Mouse (Mus musculus): ENCODE results near the gene Tsks. TPM values are rescaled to one million over a fixed set of nuclear protein-coding genes. Genes with fewer than 3 reads are reported as not detected.
A peak's percentile ranks its signal among the peaks of the same experiment; 100 is the strongest.

Gene Tsks
- total and polyA plus RNA-seq, 3 experiments = 0.08 TPM; not detected in 2

DNA sequence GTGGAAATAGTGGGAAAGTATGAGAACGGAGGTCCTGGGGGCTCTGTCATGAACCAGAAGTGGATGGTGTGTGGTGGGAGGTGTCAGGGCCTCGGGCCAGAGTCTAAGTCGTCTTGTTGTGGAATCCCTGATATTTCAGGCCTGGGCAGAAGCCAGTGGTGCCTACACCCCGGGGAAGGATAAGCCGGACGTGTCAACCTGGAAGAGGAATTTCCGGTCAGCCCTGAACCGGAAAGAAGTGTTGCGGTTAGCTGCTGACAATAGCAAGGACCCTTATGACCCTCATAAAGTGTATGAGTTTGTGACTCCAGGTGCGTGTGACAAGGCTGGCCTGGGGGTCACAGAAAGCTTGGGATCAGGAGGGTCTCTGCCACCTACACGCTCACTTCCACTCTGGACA is 56.7 kb downstream of the Tsks start:
- Histone ChIP-seq H3K79me2 (ENCODE audit: control insufficient read depth, insufficient read depth, low read length, poor library complexity) (peaks cover 22% of the 10 kb centered on the region), H3K27me3 (ENCODE audit: control insufficient read depth in 1 of 2, insufficient read depth in 2 of 2, low read length in 2 of 2) (no peaks in the 10 kb centered on the region), H3K9ac (ENCODE audit: control insufficient read depth, low read depth, low read length, poor library complexity, severe bottlenecking) (peak overlapping the region; percentile 51), H3K36me3 (ENCODE audit: control insufficient read depth in 1 of 2, insufficient read depth in 2 of 2, low read length in 2 of 2) (peaks cover 1 to 9% of the 10 kb centered on the region in 2 experiments; a peak in 2 of 4 replicates), H3K27ac (ENCODE audit: control insufficient read depth, low read depth, low read length) (no peak overlapping the region), H3K9me3 (replicated peaks; ENCODE audit: insufficient read depth, low read length) (no peaks in the 10 kb centered on the region), H3K4me3 (ENCODE audit: control insufficient read depth in 1 of 2, insufficient read depth in 1 of 2, low read depth in 2 of 2, low read length in 2 of 2) (no peak overlapping the region), H3K4me1 (ENCODE audit: control insufficient read depth in 1 of 2, insufficient read depth in 2 of 2, low read length in 2 of 2) (no peaks in the 10 kb centered on the region)
- no peak for DNase-seq (ENCODE audit: low read depth, low spot score)
- no peak for TF ChIP-seq ZMIZ1 (IDR thresholded peaks at IDR 0.05; ENCODE audit: low read depth, low read length)
- TF ChIP-seq MYB (IDR thresholded peaks at IDR 0.05; ENCODE audit: low read depth, low read length) = no peak
- TF ChIP-seq MAFK (IDR thresholded peaks at IDR 0.05; ENCODE audit: borderline replicate concordance, low read depth, low read length) = no peak
- TF ChIP-seq EP300 (IDR thresholded peaks at IDR 0.05; ENCODE audit: low read depth in 1 of 2, low read length in 2 of 2) = no peak
- TF ChIP-seq ZNF384 (IDR thresholded peaks at IDR 0.05; ENCODE audit: low read depth, low read length) = no peak
- no peak for TF ChIP-seq SIN3A (IDR thresholded peaks at IDR 0.05; ENCODE audit: low read length)
- TF ChIP-seq ELF1 (IDR thresholded peaks at IDR 0.05; ENCODE audit: low read depth, low read length) = no peak
- TF ChIP-seq GABPA (IDR thresholded peaks at IDR 0.05; ENCODE audit: low read depth, low read length) = no peak
- no peak for TF ChIP-seq USF2 (IDR thresholded peaks at IDR 0.05; ENCODE audit: borderline replicate concordance in 1 of 2, insufficient read depth in 1 of 2, low read depth in 1 of 2, low read length in 2 of 2)
- TF ChIP-seq E2F4 (IDR thresholded peaks at IDR 0.05; ENCODE audit: borderline replicate concordance, low read depth, low read length) = no peak
- TF ChIP-seq POLR2AphosphoS5 (IDR thresholded peaks at IDR 0.05; ENCODE audit: borderline replicate concordance, low read depth, low read length) = no peak
- no peak for TF ChIP-seq NRF1 (IDR thresholded peaks at IDR 0.05; ENCODE audit: insufficient read depth, low read depth, low read length, poor library complexity, severe bottlenecking)
- TF ChIP-seq MYC (IDR thresholded peaks at IDR 0.05; ENCODE audit: low read depth, low read length) = no peak

DNA sequence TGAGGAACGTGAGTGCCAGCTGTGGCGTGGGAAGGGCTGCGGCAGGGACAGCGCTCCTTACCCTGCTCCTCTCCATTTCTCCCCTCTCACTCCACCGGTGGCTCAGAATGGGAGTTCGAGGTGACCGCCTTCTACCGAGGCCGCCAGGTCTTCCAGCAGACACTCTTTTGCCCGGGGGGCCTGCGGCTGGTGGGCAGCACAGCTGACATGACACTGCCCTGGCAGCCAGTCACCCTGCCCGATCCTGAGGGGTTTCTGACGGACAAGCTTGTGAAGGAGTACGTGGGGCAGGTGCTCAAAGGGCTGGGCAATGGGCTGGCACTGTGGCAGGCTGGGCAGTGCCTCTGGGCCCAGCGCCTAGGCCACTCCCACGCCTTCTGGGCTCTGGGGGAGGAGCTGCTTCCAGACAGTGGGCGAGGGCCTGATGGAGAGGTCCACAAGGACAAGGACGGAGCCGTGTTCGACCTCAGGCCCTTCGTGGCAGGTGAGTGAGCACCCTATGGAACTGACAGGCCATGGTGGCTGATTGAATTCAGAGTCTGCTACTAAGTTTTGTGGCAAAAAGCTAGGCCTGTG is 57.6 kb downstream of the Tsks start:
- Histone ChIP-seq H3K79me2 (ENCODE audit: control insufficient read depth, insufficient read depth, low read length, poor library complexity) (peaks cover 22% of the 10 kb centered on the region), H3K4me1 (ENCODE audit: control insufficient read depth in 1 of 2, insufficient read depth in 2 of 2, low read length in 2 of 2) (no peaks in the 10 kb centered on the region), H3K27ac (ENCODE audit: control insufficient read depth, low read depth, low read length) (no peak overlapping the region), H3K9ac (ENCODE audit: control insufficient read depth, low read depth, low read length, poor library complexity, severe bottlenecking) (no peak overlapping the region), H3K27me3 (ENCODE audit: control insufficient read depth in 1 of 2, insufficient read depth in 2 of 2, low read length in 2 of 2) (no peaks in the 10 kb centered on the region), H3K9me3 (replicated peaks; ENCODE audit: insufficient read depth, low read length) (no peaks in the 10 kb centered on the region), H3K4me3 (ENCODE audit: control insufficient read depth in 1 of 2, insufficient read depth in 1 of 2, low read depth in 2 of 2, low read length in 2 of 2) (no peak overlapping the region), H3K36me3 (ENCODE audit: control insufficient read depth in 1 of 2, insufficient read depth in 2 of 2, low read length in 2 of 2) (peaks cover 1 to 9% of the 10 kb centered on the region in 2 experiments; a peak in 3 of 4 replicates)
- no peak for DNase-seq (ENCODE audit: low read depth, low spot score)
- TF ChIP-seq USF2 (IDR thresholded peaks at IDR 0.05; ENCODE audit: borderline replicate concordance in 1 of 2, insufficient read depth in 1 of 2, low read depth in 1 of 2, low read length in 2 of 2) (no peak), EP300 (IDR thresholded peaks at IDR 0.05; ENCODE audit: low read depth in 1 of 2, low read length in 2 of 2) (no peak), ZNF384 (IDR thresholded peaks at IDR 0.05; ENCODE audit: low read depth, low read length) (no peak), MAFK (IDR thresholded peaks at IDR 0.05; ENCODE audit: borderline replicate concordance, low read depth, low read length) (no peak), TAL1 (IDR thresholded peaks at IDR 0.05; ENCODE audit: low read length) (no peak), UBTF (IDR thresholded peaks at IDR 0.05; ENCODE audit: borderline replicate concordance, insufficient read depth, low read depth, low read length) (no peak), ZC3H11A (IDR thresholded peaks at IDR 0.05; ENCODE audit: low read depth, low read length) (no peak), ZKSCAN1 (IDR thresholded peaks at IDR 0.05; ENCODE audit: low read depth, low read length) (no peak), BHLHE40 (IDR thresholded peaks at IDR 0.05; ENCODE audit: borderline replicate concordance, low read depth, low read length) (no peak), MAZ (IDR thresholded peaks at IDR 0.05; ENCODE audit: low read depth, low read length) (no peak), NELFE (IDR thresholded peaks at IDR 0.05; ENCODE audit: low read depth, low read length) (no peak), USF1 (IDR thresholded peaks at IDR 0.05; ENCODE audit: low read depth, low read length) (no peak), JUND (IDR thresholded peaks at IDR 0.05; ENCODE audit: low read depth, low read length) (no peak)
